Mouse (Mus musculus) MN1 (cell line): ENCODE measurements around the gene Fcgr1.
A peak's percentile ranks its signal among the peaks of the same experiment; 100 is the strongest.
"Not testable (repeated sequence)": the region's sequence is repeated elsewhere in the genome, so short reads cannot be mapped to it uniquely, and the experiment has no call there.

Experiments
- DNase-seq: peaks from one replicate; pipeline ENCODE4 v3.0.0-alpha.2; 2016; ENCODE audit warnings: low spot score

The Fcgr1 gene

DNA sequence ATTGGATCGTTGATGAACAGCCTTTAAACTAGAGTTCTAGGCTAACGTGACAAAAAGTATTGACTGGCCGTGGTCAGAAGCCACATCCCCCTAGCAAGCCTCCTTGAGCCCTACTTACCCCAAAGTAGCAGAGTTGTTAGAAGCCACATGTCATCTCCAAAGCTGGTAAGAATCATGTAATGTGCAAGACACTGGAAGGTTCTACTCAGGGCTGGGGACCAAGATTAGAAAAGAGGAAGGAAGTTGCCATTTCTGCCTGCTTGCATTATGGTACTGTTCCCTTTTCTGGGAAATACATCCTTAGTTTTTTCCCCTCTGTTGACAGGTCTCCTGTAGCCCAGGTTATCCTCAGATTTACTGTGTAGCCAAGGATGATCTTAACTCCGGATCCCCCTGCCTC is at the start of gene Fcgr1:
Gene Fcgr1, minus strand, starts transcription at position 183 of the 400 bp plus-strand sequence.
- DNase-seq = no peak

DNA sequence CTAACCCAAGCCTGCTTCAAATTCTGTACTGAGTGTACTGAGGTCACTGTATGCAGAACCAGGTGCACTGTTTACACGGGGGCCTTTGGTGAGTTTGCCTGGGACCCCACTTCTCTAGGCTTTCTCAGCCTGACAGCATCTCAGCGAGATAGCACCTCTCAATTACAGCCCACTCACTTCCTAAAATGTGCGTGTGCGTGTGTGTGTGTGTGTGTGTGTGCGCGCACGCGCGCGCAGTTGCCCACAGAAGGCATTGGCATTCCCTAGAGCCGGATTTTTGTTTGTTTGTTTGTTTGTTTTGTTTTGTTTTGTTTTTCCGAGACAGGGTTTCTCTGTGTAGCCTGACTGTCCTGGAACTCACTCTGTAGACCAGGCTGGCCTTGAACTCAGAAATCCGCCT is 48.9 kb upstream of the Fcgr1 start:
- not testable (repeated sequence) for DNase-seq

DNA sequence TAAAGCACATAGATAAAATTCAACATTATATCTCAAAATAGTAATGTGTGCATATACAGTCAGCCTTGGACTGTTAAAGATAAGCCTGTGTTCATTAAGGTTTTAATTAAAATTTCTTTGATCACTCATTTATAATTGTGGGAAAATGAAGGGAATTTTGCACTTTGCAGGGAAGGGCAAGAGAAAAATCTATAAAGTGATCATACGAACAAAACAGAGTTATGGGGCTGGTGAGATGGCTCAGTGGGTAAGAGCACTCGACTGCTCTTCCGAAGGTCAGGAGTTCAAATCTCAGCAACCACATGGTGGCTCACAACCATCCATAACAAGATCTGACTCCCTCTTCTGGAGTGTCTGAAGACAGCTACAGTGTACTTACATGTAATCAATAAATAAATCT is 48.3 kb upstream of the Fcgr1 start:
- not testable (repeated sequence) for DNase-seq

DNA sequence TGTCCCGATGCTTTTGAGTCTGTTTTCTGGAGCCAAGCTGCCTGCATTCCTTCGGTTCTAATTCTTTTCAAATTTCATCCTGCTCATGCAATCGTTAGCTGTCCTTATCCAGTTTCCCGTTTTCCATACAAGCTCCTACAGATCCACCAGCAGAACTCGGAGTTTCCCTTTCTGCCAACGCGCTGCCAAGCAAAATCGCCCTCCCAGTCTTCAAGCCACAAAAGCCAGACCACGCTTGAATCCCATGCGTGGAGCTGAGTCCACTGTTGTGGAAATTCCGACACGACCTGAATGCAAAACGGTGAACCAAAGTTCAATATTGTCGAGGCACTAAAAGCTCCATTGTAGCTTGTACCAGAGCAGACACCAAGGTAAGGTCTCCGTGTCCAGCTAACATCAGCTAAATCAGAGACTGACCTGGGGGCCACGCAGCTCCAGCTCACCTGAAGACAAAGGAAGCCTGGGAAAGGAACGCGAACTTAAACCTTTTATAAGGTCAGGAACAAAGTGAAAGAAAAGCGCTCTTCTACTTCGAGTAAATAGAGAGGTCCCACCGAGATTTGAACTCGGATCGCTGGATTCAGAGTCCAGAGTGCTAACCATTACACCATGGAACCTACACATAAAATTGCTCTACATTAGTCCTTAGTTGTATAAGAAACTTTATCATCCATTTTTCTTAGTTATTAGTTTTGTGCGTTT is 47.0 kb upstream of the Fcgr1 start:
- peak; percentile 90 for DNase-seq

DNA sequence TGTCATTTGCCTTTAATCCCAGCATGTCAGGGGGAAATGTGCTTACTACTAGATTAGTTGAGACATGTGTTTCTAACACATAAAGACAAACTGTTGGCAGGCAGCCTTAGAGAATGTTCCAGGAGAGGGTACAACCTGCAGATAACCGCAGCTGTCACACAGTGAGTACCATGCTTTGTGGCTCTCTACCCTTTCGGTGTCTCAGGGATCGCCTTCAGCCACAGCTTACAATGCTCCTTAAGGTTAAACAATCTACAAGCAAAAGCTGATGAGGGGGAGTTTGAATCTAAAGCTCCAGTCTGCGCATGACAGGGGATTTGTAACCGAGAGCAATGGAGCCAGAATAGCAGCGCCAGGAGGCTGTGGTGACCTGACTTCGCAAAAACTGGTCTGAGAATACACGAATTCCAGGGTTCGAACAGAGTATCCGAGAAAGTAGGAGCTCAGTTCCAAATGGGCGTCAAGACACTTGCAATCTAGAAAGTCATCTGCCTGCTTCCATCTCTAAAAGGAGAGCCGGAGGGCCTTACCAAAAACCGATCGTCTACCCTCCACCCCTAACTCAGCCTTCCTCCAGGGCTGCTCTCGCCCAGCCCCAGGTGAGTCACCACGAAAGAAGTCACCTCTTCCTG is 45.2 kb upstream of the Fcgr1 start:
- no peak for DNase-seq

DNA sequence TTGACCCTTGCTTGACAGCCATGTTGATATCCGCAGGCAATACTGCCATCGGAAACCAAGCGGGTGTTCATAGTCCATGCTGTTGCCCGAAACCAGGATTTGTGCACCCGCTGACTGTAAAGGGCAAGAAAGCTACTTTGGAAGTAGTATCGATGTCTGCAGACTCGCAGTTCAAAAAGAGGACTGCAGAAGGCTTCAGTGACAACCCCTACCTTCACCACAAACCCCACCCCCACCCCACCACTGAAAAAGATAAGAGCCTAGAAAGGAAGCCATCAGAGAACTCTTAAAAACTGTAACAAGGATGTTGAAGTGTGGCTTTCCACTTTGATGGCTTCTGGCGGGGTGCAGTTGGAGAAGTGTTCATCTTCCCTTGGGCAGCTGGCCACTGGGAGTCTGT is 44.3 kb upstream of the Fcgr1 start:
- no peak for DNase-seq

DNA sequence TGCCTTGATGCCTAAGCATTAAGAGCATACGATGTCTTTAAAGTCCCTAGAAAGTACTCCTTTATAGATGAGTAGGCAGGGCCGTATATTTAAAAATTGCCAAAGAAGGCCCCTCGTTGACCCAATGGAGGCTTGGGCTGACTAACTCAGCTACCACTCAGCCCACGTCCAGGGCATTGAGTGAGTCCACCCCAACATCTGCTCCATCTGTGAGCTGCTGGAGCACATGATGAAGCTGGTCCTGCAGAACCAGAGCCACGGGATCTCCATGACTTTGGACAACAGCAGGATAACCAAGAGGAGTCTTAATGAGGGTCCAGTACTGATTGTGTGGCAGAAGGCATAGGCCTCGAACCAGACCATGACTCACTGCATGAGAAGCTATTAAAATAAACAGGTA is 43.5 kb upstream of the Fcgr1 start:
- no peak for DNase-seq

DNA sequence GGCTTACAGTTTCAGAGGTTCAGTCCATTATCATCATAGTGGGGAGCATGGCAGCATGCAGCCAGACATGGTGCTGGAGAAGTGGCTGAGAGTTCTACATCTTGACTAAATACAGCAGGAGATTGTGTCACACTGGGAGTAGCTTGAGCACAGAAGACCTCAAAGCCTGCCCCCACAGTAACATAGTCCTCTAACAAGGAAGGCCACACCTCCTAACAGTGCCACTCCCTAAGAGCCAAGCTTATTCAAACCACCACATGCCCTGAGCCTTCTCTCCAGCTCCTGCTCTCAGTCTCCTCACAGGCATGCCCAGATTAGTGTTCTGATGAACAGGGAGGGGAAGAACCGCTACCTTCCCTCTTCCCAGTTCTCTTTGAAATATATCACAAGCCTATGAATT is 42.9 kb upstream of the Fcgr1 start:
- no peak for DNase-seq

DNA sequence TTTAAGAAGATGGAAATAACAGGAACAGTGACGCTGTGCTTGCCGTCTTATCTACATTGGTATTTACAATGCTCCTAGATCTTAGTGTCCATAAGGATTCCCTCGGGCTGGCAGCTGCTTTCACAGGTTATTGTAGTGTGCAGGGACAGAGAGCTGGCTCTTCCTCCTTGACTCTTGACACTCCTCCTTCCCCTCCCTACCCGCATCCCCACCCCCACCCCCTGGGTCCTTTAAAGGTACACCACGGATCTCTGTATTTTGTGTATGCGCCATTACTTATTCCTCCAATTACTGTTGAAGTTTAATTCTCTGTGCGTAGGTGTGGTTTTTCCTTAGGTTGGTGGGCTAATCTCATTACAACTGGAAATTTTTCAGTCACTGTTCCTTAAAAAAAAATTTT is 41.8 kb upstream of the Fcgr1 start:
- no peak for DNase-seq

DNA sequence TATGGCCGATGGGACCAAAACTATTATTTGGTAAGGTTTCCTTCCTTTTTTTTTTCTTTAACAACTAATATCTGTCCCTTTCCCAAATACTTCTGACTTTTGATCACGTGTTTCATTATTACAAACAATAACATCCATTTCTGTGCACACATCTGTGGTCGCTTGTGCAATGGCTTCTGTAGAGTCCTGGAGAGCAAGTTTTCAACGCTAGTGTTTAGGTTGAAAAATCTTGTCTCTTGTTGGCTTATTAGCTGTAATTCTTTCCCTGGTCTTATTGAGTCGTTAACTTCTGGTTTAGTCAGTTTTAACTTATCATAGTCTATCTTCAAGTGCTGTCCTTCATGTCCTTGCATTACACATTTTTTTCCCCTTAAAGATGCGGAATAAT is 41.4 kb upstream of the Fcgr1 start:
- no peak for DNase-seq

DNA sequence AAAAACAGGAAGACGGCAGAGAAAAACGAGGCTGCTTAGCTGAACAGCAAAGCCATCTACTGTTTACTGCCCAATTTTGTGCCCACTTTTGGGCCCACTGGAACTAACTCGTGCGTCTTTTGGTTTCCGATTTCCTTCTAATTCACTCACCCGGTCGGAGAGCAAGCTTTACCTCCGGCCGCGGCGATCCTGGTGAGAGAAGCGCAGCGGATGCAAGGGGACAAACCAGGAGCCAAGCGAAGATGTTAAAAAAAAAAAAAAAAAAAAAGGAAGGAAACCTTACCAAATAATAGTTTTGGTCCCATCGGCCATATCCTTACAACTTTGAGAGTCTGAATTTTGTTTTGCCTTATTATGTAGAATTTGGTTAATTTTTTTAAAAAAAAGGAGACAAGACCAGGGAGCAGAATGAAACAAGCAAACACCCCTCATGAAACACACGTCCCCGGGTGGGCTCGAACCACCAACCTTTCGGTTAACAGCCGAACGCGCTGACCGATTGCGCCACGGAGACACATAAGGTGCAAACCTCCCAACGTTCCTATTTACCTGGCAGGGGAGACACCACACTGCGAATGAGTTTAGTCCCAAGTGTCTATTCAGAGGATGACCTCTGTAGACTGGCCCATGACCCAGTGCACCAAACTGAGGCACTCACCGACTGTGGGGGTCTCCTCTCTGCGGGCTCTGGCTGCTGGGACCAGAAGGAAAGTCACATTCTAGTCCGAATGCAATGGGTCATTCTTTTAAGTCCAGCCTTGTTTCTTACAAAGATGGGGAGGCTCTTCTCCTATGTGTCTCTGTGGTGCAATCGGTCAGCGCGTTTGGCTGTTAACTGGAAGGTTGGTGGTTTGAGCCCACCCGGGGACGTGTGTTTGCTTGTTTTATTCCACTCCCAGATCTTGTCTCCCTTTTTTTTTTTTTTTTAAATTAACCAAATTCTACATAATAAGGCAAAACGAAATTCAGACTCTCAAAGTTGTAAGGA is 40.7 kb upstream of the Fcgr1 start:
- DNase-seq = peak; percentile 90

DNA sequence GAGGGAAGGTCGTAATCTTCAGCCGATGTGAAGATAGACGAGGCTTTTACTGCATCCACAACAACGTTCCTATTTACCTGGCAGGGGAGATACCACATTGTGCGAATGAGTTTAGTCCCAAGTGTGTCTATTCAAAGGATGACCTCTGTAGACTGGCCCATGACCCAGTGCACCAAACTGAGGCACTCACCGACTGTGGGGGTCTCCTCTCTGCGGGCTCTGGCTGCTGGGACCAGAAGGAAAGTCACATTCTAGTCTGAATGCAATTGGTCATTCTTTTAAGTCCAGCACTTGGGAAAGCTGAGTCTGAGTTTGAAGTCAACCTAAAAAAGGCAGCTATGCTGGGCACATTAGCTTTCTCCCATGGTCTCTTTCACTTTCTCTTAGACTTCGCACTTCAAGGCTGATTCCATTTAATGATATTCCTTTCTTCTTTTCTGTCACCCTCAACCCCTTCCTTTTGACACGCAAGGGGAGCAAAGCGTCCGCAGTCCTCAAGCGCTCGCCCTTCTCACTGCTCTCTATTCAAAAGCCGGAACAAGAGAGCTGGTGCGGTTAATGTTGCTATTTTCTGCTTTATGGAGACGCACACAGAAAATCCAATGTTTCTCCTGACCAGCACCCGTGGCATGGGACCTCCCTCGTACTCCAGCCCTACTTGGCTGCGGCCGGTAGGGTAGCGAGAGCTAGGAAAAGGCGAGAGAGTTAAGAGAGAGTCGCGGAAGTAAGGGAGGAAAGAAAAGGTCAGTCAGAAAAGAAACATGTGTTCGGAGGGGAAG is 39.8 kb upstream of the Fcgr1 start:
- peak; percentile 71 for DNase-seq

DNA sequence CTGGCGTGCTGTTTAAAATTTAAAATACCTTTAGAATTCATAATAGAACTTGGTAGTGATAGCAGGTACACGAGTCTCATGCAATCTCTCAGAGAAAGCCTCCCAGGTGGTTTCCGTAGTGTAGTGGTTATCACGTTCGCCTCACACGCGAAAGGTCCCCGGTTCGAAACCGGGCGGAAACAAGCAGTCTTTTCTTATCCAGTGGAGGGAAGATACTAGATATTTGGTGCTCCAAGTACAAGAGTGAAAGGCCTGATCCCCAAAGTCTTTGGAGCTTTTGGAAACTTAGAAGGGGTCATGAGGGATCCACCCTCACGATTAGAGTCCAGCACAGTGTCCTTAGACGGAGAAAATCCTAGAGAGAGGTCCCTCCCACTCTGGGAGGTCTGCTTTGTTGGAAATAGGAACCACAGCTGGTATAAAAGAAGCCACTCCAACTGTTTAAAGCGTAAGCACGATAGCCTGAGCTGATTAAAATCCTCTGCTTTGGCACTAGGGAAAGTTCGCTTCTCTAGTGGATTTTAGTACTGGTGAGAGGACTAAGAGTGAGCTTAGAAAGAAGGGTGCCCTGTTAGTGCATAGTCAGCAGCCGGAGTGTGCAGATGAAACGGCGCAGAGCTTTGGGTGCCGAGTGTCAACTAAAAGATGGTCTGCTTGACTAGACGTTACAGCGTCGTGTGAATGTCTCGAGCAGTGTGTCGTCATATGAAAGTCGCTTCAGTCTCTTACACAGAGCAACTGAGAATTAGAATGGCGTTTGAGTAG is 39.0 kb upstream of the Fcgr1 start:
- DNase-seq = peak; percentile 90

DNA sequence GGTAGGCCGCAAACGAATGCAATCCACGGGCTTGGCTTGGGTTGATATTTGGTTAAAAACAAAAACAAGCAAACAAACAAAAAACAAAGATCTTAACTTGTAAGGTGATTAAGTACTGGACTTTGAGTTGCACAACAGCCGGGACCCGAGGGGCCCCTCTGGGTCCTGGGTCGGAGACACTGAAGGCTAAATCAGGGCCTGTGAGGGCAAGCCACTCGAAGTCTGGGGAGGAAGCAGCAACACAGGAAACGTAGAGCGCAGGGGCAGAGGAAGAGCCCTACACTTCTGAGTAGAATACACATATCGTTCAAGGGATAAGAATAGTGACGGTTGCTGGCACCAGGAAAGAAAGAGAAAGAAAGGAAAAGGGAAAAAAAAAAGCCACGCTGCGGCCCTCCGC is 38.2 kb upstream of the Fcgr1 start:
- peak; percentile 28 for DNase-seq

DNA sequence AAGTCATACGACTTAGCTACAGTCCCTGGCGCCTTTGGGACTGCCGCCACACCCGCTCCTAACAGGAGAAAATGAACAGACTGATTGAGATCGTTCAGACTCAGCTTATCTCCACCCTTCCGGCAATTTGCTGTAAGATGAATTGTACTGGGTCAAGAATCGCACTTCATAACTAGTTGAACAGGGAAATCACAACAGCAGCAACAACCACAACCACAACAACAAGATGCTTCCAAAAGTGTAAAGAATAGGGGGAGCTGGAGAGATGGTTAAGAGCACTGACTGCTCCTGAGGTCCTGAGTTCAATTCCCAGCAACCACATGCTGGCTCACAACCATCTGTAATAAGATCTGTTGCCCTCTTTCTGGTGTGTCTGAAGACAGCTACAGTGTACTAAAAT is 37.7 kb upstream of the Fcgr1 start:
- DNase-seq = no peak

DNA sequence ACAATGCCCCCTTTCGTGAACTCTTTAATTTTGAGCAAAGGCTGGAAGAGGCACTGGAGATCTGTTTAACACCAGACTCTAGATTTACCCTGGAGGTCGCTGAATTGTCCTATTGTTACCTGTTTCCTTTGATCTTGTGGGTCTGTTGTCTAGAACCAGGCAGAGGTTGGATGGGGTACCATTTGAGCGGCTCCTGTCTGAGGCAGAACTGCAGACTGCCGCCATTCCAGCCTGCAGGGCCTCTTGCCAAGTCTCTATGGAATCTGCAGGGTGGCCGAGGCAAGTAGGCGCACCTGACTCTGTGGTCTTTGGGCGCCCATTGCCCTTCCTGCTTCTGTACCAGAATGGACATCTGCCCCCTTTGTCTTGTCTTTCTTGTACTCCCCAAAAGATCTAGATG is 36.8 kb upstream of the Fcgr1 start:
- DNase-seq = no peak

DNA sequence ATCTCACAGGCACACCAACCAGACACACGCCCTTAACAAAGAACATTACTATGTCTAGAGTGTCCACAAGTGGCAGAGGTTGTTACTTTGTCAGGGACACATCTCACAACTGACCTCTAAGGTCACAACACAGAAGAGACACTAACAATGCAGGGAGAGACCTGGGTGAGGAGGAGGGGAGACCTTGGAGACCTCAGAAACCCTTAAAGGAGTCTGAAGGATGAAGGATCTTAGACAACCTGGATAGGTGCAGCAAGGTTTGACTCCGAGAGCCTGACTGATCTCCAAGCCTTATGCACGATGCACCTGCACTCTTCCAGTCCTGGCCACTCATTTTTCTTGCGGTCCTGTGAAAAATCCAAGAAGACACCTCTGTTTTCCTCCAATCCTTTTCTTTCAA is 36.4 kb upstream of the Fcgr1 start:
- DNase-seq = no peak

DNA sequence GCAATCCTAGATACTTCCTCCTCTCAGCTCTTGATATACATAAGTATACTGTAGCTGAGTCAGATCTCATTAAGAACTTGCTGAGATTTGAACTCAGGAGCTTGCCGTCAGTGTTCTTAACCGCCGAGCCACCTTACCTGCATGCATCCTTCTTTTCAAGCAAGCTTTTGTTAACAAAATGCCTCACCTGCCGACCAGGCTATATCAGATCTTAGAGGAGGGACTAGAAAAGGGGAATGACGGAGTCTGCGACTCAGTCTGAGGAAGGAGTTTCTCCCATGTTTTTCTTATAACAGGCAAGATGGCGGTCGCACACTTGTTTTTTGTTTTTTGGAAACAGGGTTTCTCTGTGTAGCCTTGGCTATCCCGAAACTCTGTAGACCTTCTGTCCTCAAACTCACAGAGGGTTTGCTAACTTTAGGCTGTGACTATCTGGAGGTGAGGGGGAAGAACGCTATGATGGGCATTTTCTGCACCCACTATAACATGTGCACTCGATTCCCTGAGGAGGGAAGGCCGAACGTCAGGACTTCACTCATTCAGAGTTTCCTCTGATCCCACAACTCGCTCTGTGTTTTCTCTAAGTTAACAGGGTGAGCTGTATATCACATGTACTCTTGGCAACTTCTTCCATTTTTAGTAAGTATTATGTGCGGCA is 35.1 kb upstream of the Fcgr1 start:
- DNase-seq = peak; percentile 90

DNA sequence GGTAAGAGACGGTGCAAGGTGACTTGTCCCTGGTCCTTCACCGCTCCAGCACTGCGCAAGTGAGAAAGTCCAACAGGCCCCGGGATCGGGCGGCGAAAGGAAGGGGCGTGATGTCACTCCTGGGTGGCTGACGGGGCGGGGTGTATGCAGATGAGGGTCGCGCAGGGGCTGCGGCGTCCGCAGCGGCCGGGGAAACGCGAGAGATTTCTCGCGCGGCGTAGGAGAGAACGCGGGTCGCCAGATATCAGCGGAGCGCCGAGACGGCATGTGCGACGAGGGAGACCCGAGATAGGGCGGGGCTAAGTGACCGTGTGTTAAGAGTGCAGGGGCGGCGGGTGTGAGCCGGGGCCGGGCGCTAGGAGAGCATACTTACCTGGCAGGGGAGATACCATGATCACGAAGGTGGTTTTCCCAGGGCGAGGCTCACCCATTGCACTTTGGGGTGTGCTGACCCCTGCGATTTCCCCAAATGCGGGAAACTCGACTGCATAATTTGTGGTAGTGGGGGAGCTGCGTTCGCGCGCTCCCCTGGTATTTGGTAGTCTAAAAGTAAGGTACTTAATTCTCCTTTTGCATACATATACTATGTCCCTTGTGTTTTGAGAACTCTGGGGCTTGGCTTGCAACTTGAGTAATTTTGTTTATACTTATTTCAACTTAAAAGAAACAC is 34.4 kb upstream of the Fcgr1 start:
- peak; percentile 89 for DNase-seq

DNA sequence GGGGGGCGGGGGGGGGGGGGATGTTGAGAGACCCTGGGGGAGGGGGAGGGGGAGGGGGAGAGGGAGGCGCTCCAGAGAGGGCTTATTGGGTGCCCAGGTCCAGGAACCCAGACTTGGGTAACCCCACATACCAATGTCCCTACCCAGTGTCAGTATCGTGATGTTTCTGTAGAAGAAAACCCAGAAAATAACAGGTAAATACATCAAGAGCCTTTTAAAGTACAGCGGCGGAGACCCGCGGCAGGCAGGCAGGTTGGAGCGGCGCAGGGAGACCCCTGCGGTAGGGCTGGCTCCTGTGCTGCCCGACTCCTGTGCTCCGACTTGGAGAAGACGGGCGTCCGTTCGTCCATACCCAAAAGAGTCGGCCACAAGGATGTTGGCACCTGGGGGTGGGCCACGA is 33.9 kb upstream of the Fcgr1 start:
- DNase-seq = peak; percentile 47
